Comparison of ENCODE assay signal across 34 mouse cellular contexts in genomic region chr7:43781541-43781940, GRCm38 (mm10). TPM values are rescaled to one million over a fixed set of nuclear protein-coding genes. Genes with fewer than 3 reads are reported as not detected.
DNase-seq lines count a peak whose midpoint lies in the region; ATAC-seq and TF ChIP-seq lines count a peak whose summit lies in the region.
"Had no signal": no experiment of that assay in that cellular context is flagged by ENCODE, and none has a peak within 500 bp of the region (broad histone marks: within the 10 kb centered on the region; RNA-seq: fewer than 3 reads in every experiment).

No protein-coding gene starts in this region.

- WGBS in heart, adult 2 months = 84% methylated on average over 11 of the region's 11 CpGs
- WGBS in stomach, postnatal 0 days = 77% methylated on average over 11 of the region's 11 CpGs

- no peak overlapping the region for H3K9ac ChIP-seq in heart, adult 2 months (ENCODE audit: low read depth, low read length)
- H3K9ac ChIP-seq in stomach, postnatal 0 days (ENCODE audit: low read length) = no peak overlapping the region
- H3K9ac ChIP-seq: forebrain, postnatal 0 days; hindbrain, embryonic 12.5 days; hindbrain, embryonic 15.5 days had no signal

- TF ChIP-seq POLR2A in heart, adult 2 months (IDR thresholded peaks at IDR 0.05; ENCODE audit: insufficient read depth, low read depth, low read length) = no peak

- no peaks in the 10 kb centered on the region for H3K27me3 ChIP-seq in heart, adult 2 months (ENCODE audit: control insufficient read depth, insufficient read depth, low read length)
- no peaks in the 10 kb centered on the region; the same call in 1 of the 2 replicates for H3K27me3 ChIP-seq in stomach, postnatal 0 days (ENCODE audit: control insufficient read depth, insufficient read depth, low read length)

- H3K27ac ChIP-seq in heart, adult 2 months = no peak overlapping the region
- H3K27ac ChIP-seq in stomach, postnatal 0 days (replicated peaks) = peak overlapping the region; percentile 80
- H3K27ac ChIP-seq: gastrocnemius, adult 2 months; hindbrain, embryonic 12.5 days; hindbrain, embryonic 15.5 days had no signal

- peak; percentile 85 for DNase-seq in heart, adult 11 months
- DNase-seq in heart, adult 2 months = no peak
- peak; percentile 38 for DNase-seq in testis, postnatal 10 days (ENCODE audit: low spot score)
- DNase-seq in testis, postnatal 14 days (ENCODE audit: low spot score) = no peak
- DNase-seq in stomach, postnatal 0 days (ENCODE audit: low spot score) = no peak
- no peak for DNase-seq in heart, adult 9 months (ENCODE audit: low spot score in 2 of 2)
- DNase-seq: adrenal gland, adult 8-10 months; adrenal gland, postnatal 25 days; cerebellum, adult 18-20 months; cerebellum, adult 9-10 months; cerebellum, postnatal 14 days; embryo, embryonic 11 days; forebrain, postnatal 0 days; gastrocnemius, adult 2 months; gastrocnemius, postnatal 14 days; heart, adult 18-20 months had no signal

- H3K4me2 ChIP-seq in stomach, postnatal 0 days (replicated peaks; ENCODE audit: low read depth) = peak overlapping the region; percentile 27; the same call in 1 of the 2 replicates
- H3K4me2 ChIP-seq: heart, embryonic 11.5 days had no signal

- intact Hi-C loops in heart, adult 2 months (cut with DNase I) = loop anchor here (10.0 kb wide), 1 partner anchor 207 kb away; the partner anchor contains the start of gene Zfp719

- 0 out of 2 replicates have a peak, but pooled peaks cover 2% of the 10 kb centered on the region for H3K4me1 ChIP-seq in heart, adult 2 months (ENCODE audit: control insufficient read depth, insufficient read depth, low read length)
- H3K4me1 ChIP-seq in stomach, postnatal 0 days (replicated peaks; ENCODE audit: control insufficient read depth, insufficient read depth) = peaks cover 3% of the 10 kb centered on the region; the same call in 1 of the 2 replicates

- H3K79me2 ChIP-seq in heart, adult 2 months (replicated peaks; ENCODE audit: control insufficient read depth, insufficient read depth, low read length) = no peaks in the 10 kb centered on the region

- H3K4me3 ChIP-seq in heart, adult 2 months = no peak overlapping the region
- H3K4me3 ChIP-seq in stomach, postnatal 0 days (ENCODE audit: low read depth, low read length) = no peak overlapping the region
- H3K4me3 ChIP-seq: hindbrain, embryonic 12.5 days had no signal

- no peak for TF ChIP-seq CTCF in heart, adult 2 months (IDR thresholded peaks at IDR 0.05)
- no peak; the same call in 1 of the 2 replicates for TF ChIP-seq CTCF in stomach, postnatal 0 days (IDR thresholded peaks at IDR 0.05; ENCODE audit: low read depth)

- no peaks in the 10 kb centered on the region for H3K9me3 ChIP-seq in stomach, postnatal 0 days (ENCODE audit: control insufficient read depth, low read length)
- H3K9me3 ChIP-seq: hindbrain, embryonic 12.5 days; hindbrain, embryonic 15.5 days had no signal

- H3K36me3 ChIP-seq in heart, adult 2 months (ENCODE audit: control insufficient read depth, insufficient read depth, low read length) = no peaks in the 10 kb centered on the region
- no peaks in the 10 kb centered on the region for H3K36me3 ChIP-seq in stomach, postnatal 0 days (ENCODE audit: control insufficient read depth, insufficient read depth, low read length)
- H3K36me3 ChIP-seq: hindbrain, embryonic 12.5 days; hindbrain, embryonic 15.5 days had no signal

- no peak for ATAC-seq in stomach, postnatal 0 days (ENCODE audit: low FRiP score, low TSS enrichment)

- TF ChIP-seq EP300 in heart, adult 2 months (IDR thresholded peaks at IDR 0.05; ENCODE audit: insufficient read depth, low read depth, low read length) = no peak
- no peak for TF ChIP-seq EP300 in stomach, postnatal 0 days (optimal IDR thresholded peaks at IDR 0.05)

RNA-seq across cellular contexts. Expression of gene Klk10, which starts 0.7 kb away (rescaled TPM):
- total RNA-seq in heart, adult 2 months (2021) = under 1 TPM; 0.27 to 0.65 TPM
- polyA plus RNA-seq in heart, adult 2 months (2012; rRNA removed) = 0.70 and 1.8 TPM in 2 replicates
- 313 and 335 TPM in 2 replicates for polyA plus RNA-seq in stomach, postnatal 0 days (2015; fragmentation: Nextera tagmentation; extraction: Ambion mirVana)
- total RNA-seq: adrenal gland, postnatal 25 days; forebrain, postnatal 0 days; hematopoietic stem cell, adult 5-6 weeks had no signal

RNA-seq across cellular contexts. Expression of gene Klk11, which starts 7.1 kb away (rescaled TPM):
- total RNA-seq in heart, adult 2 months (2021) = under 1 TPM; 0.25 to 0.44 TPM
- 0.20 and 0.78 TPM in 2 replicates for polyA plus RNA-seq in heart, adult 2 months (2012; rRNA removed)
- 52.3 and 54.6 TPM in 2 replicates for polyA plus RNA-seq in stomach, postnatal 0 days (2015; fragmentation: Nextera tagmentation; extraction: Ambion mirVana)
- total RNA-seq: adrenal gland, postnatal 25 days; forebrain, postnatal 0 days; gastrocnemius, postnatal 14 days; gastrocnemius, postnatal 4 days; heart, postnatal 25 days; hematopoietic stem cell, adult 5-6 weeks had no signal
- polyA plus RNA-seq: brain, embryonic 14.5 days; C2C12; embryonic facial prominence, embryonic 11.5 days; forebrain, embryonic 11.5 days; forebrain, embryonic 14.5 days; frontal cortex, adult 2 months; heart, embryonic 11.5 days; heart, embryonic 14.5 days; heart, postnatal 0 days; intestine, embryonic 14.5 days had no signal

RNA-seq across cellular contexts. Expression of gene Klk9, which starts 10.2 kb away (rescaled TPM):
- not detected for total RNA-seq in heart, adult 2 months (2021)
- polyA plus RNA-seq in heart, adult 2 months (2012; rRNA removed) = 0.12 TPM in 2 replicates
- 101 and 118 TPM in 2 replicates for polyA plus RNA-seq in stomach, postnatal 0 days (2015; fragmentation: Nextera tagmentation; extraction: Ambion mirVana)
- total RNA-seq: adrenal gland, adult 8-10 months; adrenal gland, postnatal 25 days; forebrain, postnatal 0 days; gastrocnemius, adult 2 months; gastrocnemius, postnatal 14 days; gastrocnemius, postnatal 4 days; heart, adult 18-20 months; heart, postnatal 25 days; hematopoietic stem cell, adult 5-6 weeks had no signal
- polyA plus RNA-seq: activated CD4-positive, CD25-positive, alpha-beta regulatory T cell, adult 4 months; brain, embryonic 14.5 days; CD4-positive, CD25-positive, alpha-beta regulatory T cell, adult 4 months; embryonic facial prominence, embryonic 11.5 days; forebrain, embryonic 11.5 days; forebrain, embryonic 14.5 days; forebrain, postnatal 0 days; frontal cortex, adult 2 months; heart, embryonic 11.5 days; heart, embryonic 14.5 days; heart, postnatal 0 days; hindbrain, embryonic 12.5 days; intestine, embryonic 14.5 days had no signal

RNA-seq across cellular contexts. Expression of gene Klk12, which starts 12.8 kb away (rescaled TPM):
- not detected for total RNA-seq in heart, adult 2 months (2021)
- polyA plus RNA-seq in heart, adult 2 months (2012; rRNA removed) = not detected in 2 replicates
- 34.9 and 36.2 TPM in 2 replicates for polyA plus RNA-seq in stomach, postnatal 0 days (2015; fragmentation: Nextera tagmentation; extraction: Ambion mirVana)
- total RNA-seq: adrenal gland, adult 8-10 months; adrenal gland, postnatal 25 days; ES-E14; forebrain, postnatal 0 days; gastrocnemius, adult 2 months; gastrocnemius, postnatal 14 days; gastrocnemius, postnatal 4 days; heart, adult 18-20 months; heart, postnatal 25 days; hematopoietic stem cell, adult 5-6 weeks had no signal
- polyA plus RNA-seq: activated CD4-positive, CD25-positive, alpha-beta regulatory T cell, adult 4 months; brain, embryonic 14.5 days; C2C12; CD4-positive, CD25-positive, alpha-beta regulatory T cell, adult 4 months; embryonic facial prominence, embryonic 11.5 days; forebrain, embryonic 11.5 days; forebrain, postnatal 0 days; frontal cortex, adult 2 months; heart, embryonic 11.5 days; heart, embryonic 14.5 days; heart, postnatal 0 days; hindbrain, embryonic 12.5 days; hindbrain, embryonic 15.5 days; intestine, embryonic 14.5 days had no signal

RNA-seq across cellular contexts. Expression of gene Klk8, which starts 15.8 kb away (rescaled TPM):
- total RNA-seq in heart, adult 2 months (2021) = 10 to 100 TPM; 10.6 TPM
- 8.5 and 9.0 TPM in 2 replicates for polyA plus RNA-seq in heart, adult 2 months (2012; rRNA removed)
- 139 and 155 TPM in 2 replicates for polyA plus RNA-seq in stomach, postnatal 0 days (2015; fragmentation: Nextera tagmentation; extraction: Ambion mirVana)

Comparison
In these comparisons a context has a peak if more than half of its experiments do, and no peak if none do; other contexts are left out.
1. DNase-seq: peak in heart, adult 11 months (single experiment) and testis, postnatal 10 days (single experiment); none in heart, adult 2 months (0 of 2), testis, postnatal 14 days (single experiment), stomach, postnatal 0 days (single experiment) and heart, adult 9 months (0 of 2).
2. RNA of gene Klk10, which starts 0.7 kb away (polyA plus RNA-seq): 313 to 335 TPM in stomach, postnatal 0 days; 0.70 to 1.8 TPM in heart, adult 2 months; every median in the first group is over 100 times any median in the second.
3. RNA of gene Klk11, which starts 7.1 kb away (polyA plus RNA-seq): 52.3 to 54.6 TPM in stomach, postnatal 0 days; 0.20 to 0.78 TPM in heart, adult 2 months; every median in the first group is over 10 times any median in the second.
4. RNA of gene Klk9, which starts 10.2 kb away (polyA plus RNA-seq): 101 to 118 TPM in stomach, postnatal 0 days; 0.12 TPM in heart, adult 2 months; every median in the first group is over 10 times any median in the second.